Mouse (Mus musculus) intestine, postnatal 0 days (tissue): ENCODE data around the gene Slc22a2. TPM values are rescaled to one million over a fixed set of nuclear protein-coding genes. Genes with fewer than 3 reads are reported as not detected.

Experiments
- ATAC-seq: fragments of 200-750 bp; cut with Nextera tagmentation; 2 replicates; pipeline ENCODE4 v1.8.0; 2017; ENCODE audit warnings: mild to moderate bottlenecking, moderate TSS enrichment, moderate library complexity
- H3K27ac ChIP-seq: fragments of 300-500 bp; sonication (generic); 2 replicates; pipeline ENCODE4 v1.5.1; 2014; ENCODE audit warnings: mild to moderate bottlenecking, low read depth, low read length, moderate library complexity
- H3K27me3 ChIP-seq: fragments of 300-500 bp; sonication (generic); replicated peaks from 2 replicates; pipeline ENCODE4 v1.6.1; 2014; ENCODE audit warnings: low read length, mixed read lengths; ENCODE audit not compliant: control insufficient read depth, insufficient read depth
- H3K36me3 ChIP-seq: fragments of 300-500 bp; sonication (generic); 2 replicates; pipeline ENCODE4 v1.6.1; 2014; ENCODE audit warnings: mild to moderate bottlenecking, moderate library complexity; ENCODE audit not compliant: control insufficient read depth, insufficient read depth
- H3K4me1 ChIP-seq: fragments of 300-500 bp; sonication (generic); replicated peaks from 2 replicates; pipeline ENCODE4 v1.6.1; 2014; ENCODE audit warnings: antibody characterized with exemption, low read length, mixed read lengths; ENCODE audit not compliant: control insufficient read depth, insufficient read depth
- H3K4me2 ChIP-seq: fragments of 300-500 bp; sonication (generic); replicated peaks from 2 replicates; pipeline ENCODE4 v1.6.1; 2014; ENCODE audit warnings: low read depth, mild to moderate bottlenecking, moderate library complexity
- H3K4me3 ChIP-seq: fragments of 300-500 bp; sonication (generic); 2 replicates; pipeline ENCODE4 v1.5.1; 2014; ENCODE audit warnings: low read depth, low read length
- H3K9ac ChIP-seq: fragments of 300-500 bp; sonication (generic); 2 replicates; pipeline ENCODE4 v1.6.1; 2014; ENCODE audit warnings: mild to moderate bottlenecking, low read depth, low read length
- H3K9me3 ChIP-seq: fragments of 300-500 bp; sonication (generic); 2 replicates; pipeline ENCODE4 v1.6.1; 2016; ENCODE audit warnings: mixed run types; ENCODE audit not compliant: control insufficient read depth
- CTCF ChIP-seq: sonication (generic); IDR thresholded peaks from 2 replicates; pipeline ENCODE4 v1.5.1; 2016; ENCODE audit warnings: low read depth, mild to moderate bottlenecking, control low read depth, antibody characterized with exemption, moderate library complexity
- WGBS: fragments of 180-500 bp; shearing (Covaris S2); extraction: QIAGEN DNeasy Blood & Tissue Kit; methylation state at CpG from one replicate; pipeline ENCODE4 v1.1.7; 2014; 5-methylcytosine and 5-hydroxymethylcytosine counted together
- polyA plus RNA-seq: library from polyadenylated mRNA; unstranded; fragments of >200 nt; fragmentation: Nextera tagmentation; extraction: Ambion mirVana; gene quantifications from 2 replicates; pipeline ENCODE4 v1.2.1, GENCODE M21; 2015

Slc22a2 gene
- polyA plus RNA-seq, 1 experiment from 2014 or later = not detected

- ATAC-seq = no peak
- Histone ChIP-seq H3K4me1 (no peaks in the 10 kb centered on the region), H3K9ac (no peak overlapping the region), H3K36me3 (no peaks in the 10 kb centered on the region), H3K27ac (no peak overlapping the region), H3K4me3 (no peak overlapping the region), H3K27me3 (no peaks in the 10 kb centered on the region), H3K9me3 (no peaks in the 10 kb centered on the region), H3K4me2 (no peak overlapping the region)
- WGBS = 87% methylated on average over 2 of the region's 2 CpGs
- no peak for TF ChIP-seq CTCF
Observed at GRCm38 (mm10) chr17:12619641-12620040, 35.7 kb downstream of the Slc22a2 start.

- WGBS = 79% methylated on average over 4 of the region's 4 CpGs
- TF ChIP-seq CTCF = no peak
- H3K4me2 ChIP-seq = no peak overlapping the region
- no peaks in the 10 kb centered on the region for H3K9me3 ChIP-seq
- no peak overlapping the region for H3K4me3 ChIP-seq
- H3K27ac ChIP-seq = no peak overlapping the region
- no peaks in the 10 kb centered on the region for H3K4me1 ChIP-seq
- ATAC-seq = no peak
- H3K27me3 ChIP-seq = no peaks in the 10 kb centered on the region
- H3K36me3 ChIP-seq = no peaks in the 10 kb centered on the region
- H3K9ac ChIP-seq = no peak overlapping the region
Observed at GRCm38 (mm10) chr17:12627983-12628382, 44.1 kb downstream of the Slc22a2 start.

- H3K27ac ChIP-seq = no peak overlapping the region
- H3K36me3 ChIP-seq = no peaks in the 10 kb centered on the region
- H3K4me1 ChIP-seq = no peaks in the 10 kb centered on the region
- H3K27me3 ChIP-seq = no peaks in the 10 kb centered on the region
- no peaks in the 10 kb centered on the region for H3K9me3 ChIP-seq
- no peak overlapping the region for H3K9ac ChIP-seq
- no peak overlapping the region for H3K4me2 ChIP-seq
- no peak for ATAC-seq
- no peak for TF ChIP-seq CTCF
- WGBS = 53% methylated on average over 6 of the region's 6 CpGs
- no peak overlapping the region for H3K4me3 ChIP-seq
Observed at GRCm38 (mm10) chr17:12630976-12631730, 47.2 kb downstream of the Slc22a2 start.

- no peak for ATAC-seq
- Histone ChIP-seq H3K9me3 (no peaks in the 10 kb centered on the region), H3K9ac (no peak overlapping the region), H3K27ac (no peak overlapping the region), H3K27me3 (no peaks in the 10 kb centered on the region), H3K4me3 (no peak overlapping the region), H3K36me3 (no peaks in the 10 kb centered on the region), H3K4me1 (no peaks in the 10 kb centered on the region), H3K4me2 (no peak overlapping the region)
- TF ChIP-seq CTCF = no peak
- WGBS = 48% methylated on average over 7 of the region's 7 CpGs
Observed at GRCm38 (mm10) chr17:12631771-12632600, 48.1 kb downstream of the Slc22a2 start.

GRCm38 (mm10) chr17:12634814-12635213 is 50.9 kb downstream of the Slc22a2 start:
- Histone ChIP-seq H3K27ac (no peak overlapping the region), H3K4me1 (no peaks in the 10 kb centered on the region), H3K9me3 (no peaks in the 10 kb centered on the region), H3K4me2 (no peak overlapping the region), H3K4me3 (no peak overlapping the region), H3K27me3 (no peaks in the 10 kb centered on the region), H3K36me3 (no peaks in the 10 kb centered on the region), H3K9ac (no peak overlapping the region)
- no peak for TF ChIP-seq CTCF
- ATAC-seq = no peak
- WGBS = 38% methylated on average over 4 of the region's 4 CpGs

- Histone ChIP-seq H3K4me2 (no peak overlapping the region), H3K9me3 (no peaks in the 10 kb centered on the region), H3K4me1 (no peaks in the 10 kb centered on the region), H3K27ac (no peak overlapping the region), H3K36me3 (no peaks in the 10 kb centered on the region), H3K27me3 (no peaks in the 10 kb centered on the region), H3K9ac (no peak overlapping the region), H3K4me3 (no peak overlapping the region)
- WGBS = 97% methylated on average over 3 of the region's 3 CpGs
- peak; percentile 34 for TF ChIP-seq CTCF
- ATAC-seq = no peak
Observed at GRCm38 (mm10) chr17:12639585-12639984, 55.7 kb downstream of the Slc22a2 start.
